Mouse (Mus musculus): ENCODE measurements around the gene Lenep.

Lenep gene

DNA sequence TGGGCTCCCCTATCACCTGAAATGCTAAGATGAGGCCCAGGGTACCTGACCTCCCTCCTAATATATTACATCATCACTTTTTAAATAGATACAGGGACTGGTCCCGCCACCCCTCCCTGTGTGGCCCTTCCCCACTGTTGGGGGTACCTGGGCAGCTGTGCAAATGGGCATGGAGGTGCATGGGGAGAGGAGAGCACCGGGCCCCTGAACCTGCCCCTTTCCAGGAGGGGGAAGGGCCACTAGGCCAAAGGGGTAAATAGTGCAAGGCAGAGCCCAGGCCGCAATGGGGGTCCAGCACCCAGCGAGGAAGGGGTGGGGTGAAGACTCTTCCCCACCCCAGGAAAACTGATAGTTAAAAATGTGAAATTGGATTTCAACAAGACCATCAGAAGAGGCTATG is 24.8 kb downstream of the Lenep start:
- DNase-seq (ENCODE audit: low read depth): no peak

DNA sequence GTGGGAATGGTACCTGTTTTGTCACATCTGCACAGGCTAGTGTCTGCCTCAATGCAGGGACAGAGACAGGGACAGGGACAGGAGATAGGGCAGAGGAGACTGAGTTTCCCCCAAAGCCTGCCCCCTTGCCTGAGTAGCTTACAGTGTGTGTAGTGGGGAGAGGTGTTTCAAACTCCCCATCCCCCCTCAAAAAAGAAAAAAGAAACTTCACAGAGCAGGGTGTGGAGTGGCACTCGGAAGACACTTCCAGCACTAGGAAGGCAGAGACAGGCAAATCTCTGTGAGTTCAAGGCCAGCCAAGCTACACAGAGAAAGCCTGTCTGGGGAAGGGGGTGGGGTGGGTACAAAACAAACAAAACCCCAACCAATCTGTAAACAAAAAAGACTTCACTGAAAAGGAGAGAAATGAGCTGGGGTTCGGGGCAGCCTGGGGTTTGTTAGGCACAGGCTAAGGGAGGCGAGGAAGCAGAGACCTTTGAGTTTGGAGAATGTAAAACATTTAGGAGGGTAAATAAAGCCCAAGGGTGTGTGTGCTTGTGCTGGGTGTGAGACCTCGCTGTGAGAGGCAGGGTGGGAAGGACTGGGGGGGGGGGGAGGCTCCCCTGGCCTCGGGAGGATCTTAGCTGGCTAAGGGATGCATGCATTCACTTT is 28.9 kb downstream of the Lenep start:
- no peak for DNase-seq (ENCODE audit: low read depth)

DNA sequence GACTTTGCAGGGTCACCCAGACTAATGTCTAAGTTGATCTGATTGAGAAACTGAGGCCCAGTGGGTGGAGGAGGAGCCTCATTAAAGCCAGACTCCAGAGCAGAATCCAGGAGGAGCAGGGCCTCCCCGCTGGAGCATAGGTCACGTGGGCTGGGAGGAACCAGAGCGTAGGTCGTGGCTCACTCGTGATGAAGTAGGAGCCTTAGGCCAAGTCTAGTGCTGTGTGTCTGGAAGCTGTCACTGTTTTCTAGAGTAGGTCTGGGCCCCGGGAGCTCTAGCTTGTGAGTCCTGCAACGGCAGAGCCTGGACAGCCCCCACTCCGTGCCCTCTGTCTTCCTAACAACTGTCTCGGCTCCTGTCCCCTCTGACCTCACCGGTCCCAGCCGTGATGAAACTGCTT is 35.3 kb downstream of the Lenep start:
- DNase-seq (ENCODE audit: low read depth): no peak

DNA sequence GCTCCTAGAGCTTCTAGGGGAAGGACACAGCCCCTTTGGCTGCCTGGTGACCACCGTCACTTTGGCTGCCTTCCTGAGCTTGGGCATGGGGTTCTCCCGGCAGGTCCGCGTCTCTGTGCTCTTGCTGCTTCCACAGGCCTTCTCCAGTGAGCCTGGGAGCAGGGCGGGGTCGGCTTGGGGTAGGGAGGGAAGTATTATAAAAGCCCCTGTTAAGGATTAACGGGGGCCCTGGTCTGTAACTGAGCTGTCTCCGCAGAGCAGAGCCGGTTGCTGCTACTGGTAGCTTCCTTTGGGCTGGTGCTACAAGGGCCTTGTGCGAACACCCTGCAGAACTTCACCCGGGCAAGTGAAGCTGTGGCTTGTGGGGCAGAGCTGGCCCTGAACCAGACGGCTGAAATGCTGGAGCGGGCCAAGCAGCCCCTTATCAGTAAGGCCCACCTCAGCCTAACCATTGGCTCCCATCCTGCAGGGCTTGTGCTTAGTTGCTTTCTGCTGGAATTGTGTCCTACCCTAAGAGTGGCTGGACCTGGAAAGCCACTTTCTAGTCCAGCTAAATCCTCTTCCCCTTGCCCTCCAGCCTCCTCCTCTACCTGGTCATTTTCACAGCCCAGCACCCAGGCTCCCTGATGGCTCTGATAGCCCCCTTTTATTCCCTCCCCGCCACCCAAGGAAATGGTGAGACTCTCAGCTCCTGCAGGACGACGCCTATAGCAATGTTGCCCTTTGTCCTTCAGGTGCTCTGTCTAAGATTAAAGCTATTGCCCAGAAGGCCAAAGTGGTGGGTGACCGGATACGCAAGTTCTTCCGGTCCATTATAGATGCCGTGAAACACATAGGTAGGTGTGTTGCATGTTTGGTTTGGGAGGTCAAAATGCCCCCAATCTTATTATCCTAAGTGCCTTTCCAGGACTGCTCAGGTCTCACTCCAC is 36.8 kb downstream of the Lenep start:
- no peak for DNase-seq (ENCODE audit: low read depth)

DNA sequence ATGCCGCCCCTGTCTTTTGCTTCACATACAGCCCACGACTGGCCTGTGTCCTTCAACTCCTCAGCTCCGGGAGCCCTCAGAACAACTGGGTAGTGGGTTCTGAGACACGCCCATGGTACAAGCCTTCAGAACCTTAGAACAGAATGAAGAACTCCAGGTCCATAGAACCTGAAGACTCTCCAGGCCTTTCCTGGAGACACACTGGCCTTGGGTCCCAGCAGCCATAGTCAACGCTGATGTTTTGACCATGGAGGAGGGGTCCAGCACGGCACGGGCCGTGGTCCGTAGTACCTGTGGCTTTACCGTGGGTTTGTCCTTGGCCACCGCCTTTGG is 37.5 kb downstream of the Lenep start, which contains the start of gene Dcst1:
Gene Dcst1, minus strand, starts transcription at position 101 of the 333 bp plus-strand sequence.
- no peak for DNase-seq (ENCODE audit: low read depth)

DNA sequence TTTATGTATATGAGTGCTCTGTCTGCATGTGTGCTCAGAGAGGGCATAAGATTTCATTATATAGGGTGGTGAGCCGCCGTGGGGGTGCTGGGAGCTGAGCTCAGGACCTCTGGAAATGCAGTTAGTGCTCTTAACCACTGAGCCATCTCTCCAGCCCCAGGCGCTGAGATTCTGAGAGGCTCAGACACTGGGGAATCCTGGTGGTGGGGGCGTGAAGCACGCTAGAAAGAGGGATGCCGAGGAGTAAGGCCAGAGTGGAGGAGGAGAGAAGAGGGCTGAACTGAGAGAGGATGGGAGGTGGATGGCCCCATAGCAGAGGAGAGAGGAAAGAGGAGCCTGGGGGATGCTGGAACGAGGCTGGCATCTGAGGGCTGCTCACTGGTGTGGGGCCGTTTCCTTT is 38.0 kb downstream of the Lenep start:
- DNase-seq (ENCODE audit: low read depth): no peak

DNA sequence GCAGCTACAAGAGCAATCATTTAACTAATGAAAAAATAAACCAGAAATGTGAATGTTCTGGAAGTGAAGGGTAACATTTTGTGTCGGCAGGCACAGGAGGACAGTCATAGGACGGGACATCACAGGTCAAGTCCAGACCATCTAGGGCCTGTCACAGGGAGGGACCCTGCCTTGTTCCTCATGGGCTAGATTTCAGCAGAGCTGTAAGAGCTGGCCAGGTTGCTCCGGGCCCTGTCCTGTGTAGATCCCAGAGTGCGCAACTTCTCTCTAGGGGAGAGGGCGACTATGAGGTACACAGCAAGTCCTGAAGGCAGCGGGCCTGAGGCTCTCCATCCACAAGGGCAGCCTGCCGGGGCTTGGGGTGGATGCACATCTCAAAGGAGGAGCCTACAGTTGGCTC is 40.9 kb downstream of the Lenep start, which contains the start of gene Dcst2:
Gene Dcst2, plus strand, starts transcription at position 301 of the 400 bp plus-strand sequence.
- DNase-seq (ENCODE audit: low read depth): no peak

DNA sequence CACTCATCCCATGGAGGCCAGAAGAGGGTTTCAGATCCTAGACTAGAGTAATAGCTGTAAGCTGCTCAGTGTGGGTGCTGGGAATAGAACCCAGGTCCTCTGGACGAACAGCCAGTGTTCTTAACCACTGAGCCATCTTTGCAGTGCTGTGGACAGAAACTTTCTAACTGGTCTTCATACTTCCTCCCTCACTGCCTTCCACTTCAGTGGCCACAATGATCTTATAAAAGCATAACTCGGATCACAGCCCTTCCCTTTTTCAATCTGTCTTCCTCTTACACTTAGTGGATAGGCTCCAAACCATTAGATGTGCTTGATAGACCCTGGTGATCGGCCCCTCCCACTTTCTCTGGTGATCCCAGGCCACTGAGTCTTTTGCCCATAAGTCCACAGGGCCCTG is 42.4 kb downstream of the Lenep start:
- no peak for DNase-seq (ENCODE audit: low read depth)

DNA sequence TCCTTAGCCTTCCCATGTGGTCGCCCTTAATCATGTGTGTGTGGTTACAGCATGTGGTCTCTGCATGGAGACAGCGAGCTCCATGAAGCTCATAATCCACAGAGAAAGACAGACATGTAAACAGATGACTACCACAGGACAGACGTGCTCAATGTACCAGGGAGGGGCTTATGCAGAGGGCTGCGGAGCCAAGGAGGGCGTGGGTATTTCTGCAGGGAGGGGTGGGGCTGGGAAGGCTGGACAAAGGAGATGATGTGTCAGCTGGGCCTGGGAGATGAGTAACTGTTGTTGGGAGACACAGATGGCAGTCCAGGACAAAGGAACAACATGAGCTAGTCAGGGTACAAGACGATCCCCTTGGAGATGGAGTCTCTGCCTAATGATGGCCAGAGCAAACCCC is 43.0 kb downstream of the Lenep start:
- no peak for DNase-seq (ENCODE audit: low read depth)

DNA sequence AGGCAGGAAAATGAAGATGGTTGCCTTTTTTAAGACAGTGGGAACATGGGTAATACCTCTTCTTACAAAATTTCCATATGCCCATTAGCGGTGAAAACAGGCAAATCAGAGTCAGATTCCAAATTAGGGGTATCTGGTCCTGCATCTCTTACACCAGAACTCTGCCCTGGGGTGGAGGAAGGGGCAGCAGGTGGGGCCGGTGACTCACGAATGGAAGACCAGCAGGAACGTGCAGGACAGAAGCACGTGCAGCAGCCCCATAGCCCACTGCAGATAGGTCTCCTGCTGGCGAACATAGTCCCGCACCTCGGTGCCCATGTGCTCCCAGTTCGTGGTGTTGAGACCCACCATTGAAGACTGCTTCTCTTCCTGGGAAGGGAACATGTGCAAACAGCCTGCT is 46.6 kb downstream of the Lenep start:
- no peak for DNase-seq (ENCODE audit: low read depth)

DNA sequence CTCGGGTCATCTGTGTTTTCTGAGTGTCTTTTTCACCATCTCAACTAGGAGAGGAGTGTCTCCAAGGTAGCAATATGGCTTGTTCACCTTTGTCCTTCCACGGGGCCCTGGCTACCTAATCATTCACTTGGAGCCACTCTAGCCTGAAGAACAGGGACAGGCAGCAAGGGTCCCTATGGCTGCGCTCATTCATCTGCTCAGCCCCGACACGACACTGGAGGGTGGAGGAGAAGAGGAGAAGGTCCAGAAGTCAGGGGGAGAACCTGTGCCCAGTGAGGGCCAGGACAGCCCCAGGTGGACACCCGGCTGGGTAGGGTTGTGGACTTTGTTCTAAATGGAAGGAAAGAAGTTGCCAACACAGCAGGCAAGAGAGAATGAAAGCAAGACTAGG is 47.1 kb downstream of the Lenep start:
- DNase-seq (ENCODE audit: low read depth): no peak

DNA sequence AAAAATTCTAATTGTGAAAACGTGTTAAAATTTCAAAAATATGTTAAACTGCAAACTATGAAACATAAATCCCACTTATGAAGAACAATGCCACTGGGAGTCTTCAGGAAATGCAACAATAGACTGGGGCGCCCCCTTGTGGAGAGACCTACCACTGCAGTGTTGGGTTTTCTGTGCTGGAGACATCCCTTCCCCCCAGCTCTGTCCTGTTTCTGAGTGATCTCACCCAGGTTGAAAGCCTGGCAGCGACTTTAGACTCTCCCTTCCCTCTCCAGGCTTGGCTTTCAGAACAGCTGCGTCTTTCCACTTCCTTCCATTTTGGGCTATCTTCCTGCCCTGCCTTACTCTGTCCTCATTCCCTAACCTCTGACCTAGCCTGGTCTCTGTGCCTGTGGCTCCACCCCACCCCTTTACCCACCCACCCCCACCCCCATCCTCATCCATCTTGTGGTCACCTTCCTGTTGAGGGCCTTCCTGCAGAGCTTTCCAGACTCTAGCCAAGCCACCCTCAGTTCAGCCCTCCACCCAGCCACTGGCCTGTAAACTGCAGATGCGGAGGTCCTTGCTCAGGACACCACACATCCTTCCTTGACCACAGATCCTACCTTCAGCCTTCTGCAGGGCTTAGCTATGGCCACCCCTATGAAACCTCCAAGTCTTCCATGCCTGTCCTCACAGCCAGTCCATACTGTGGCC is 47.6 kb downstream of the Lenep start:
- peak; percentile 50 for DNase-seq (ENCODE audit: low read depth)

DNA sequence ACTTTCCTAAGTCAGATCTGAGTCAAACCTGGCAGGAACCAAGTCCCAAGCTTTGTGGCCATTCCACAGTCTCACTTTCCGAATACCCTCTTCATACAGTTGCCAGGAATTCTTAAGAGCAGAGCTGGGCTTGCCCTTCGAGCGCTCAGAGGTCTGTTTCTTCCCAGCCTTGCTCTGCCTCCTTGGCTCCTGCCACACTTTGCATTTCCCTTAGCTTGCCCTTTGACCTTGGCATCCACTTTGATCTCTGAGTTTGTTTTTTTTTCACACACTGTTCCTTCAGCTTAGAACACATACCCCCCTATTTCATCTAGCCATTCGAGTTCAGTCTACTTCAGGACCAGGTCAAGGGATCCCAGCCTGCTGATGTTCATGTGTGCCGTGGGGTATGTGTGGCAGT is 51.3 kb downstream of the Lenep start:
- DNase-seq (ENCODE audit: low read depth): no peak

Data from c-Kit-positive CD71-positive TER-119-negative erythroid progenitor cells, embryonic 14.5 days (primary cell).